Mouse (Mus musculus) midbrain, embryonic 16.5 days (tissue): ENCODE results near the gene Slc16a12. TPM values are rescaled to one million over a fixed set of nuclear protein-coding genes. Genes with fewer than 3 reads are reported as not detected.

Experiments used
- ATAC-seq: fragments of 200-750 bp; cut with Nextera tagmentation; 2 replicates; pipeline ENCODE4 v1.8.0; 2017; ENCODE audit warnings: moderate TSS enrichment
- H3K27ac ChIP-seq: fragments of 300-500 bp; sonication (generic); 2 replicates; pipeline ENCODE4 v1.5.1; 2014; ENCODE audit warnings: mild to moderate bottlenecking, low read length, mixed read lengths
- H3K27me3 ChIP-seq: fragments of 300-500 bp; sonication (generic); 2 replicates; pipeline ENCODE4 v1.6.1; 2014; ENCODE audit warnings: low read depth, low read length, mixed read lengths; ENCODE audit not compliant: control insufficient read depth, insufficient read depth
- H3K36me3 ChIP-seq: fragments of 300-500 bp; sonication (generic); 2 replicates; pipeline ENCODE4 v1.6.1; 2014; ENCODE audit warnings: mild to moderate bottlenecking, low read length, moderate library complexity, mixed read lengths; ENCODE audit not compliant: control insufficient read depth, insufficient read depth
- H3K4me1 ChIP-seq: fragments of 300-500 bp; sonication (generic); 2 replicates; pipeline ENCODE4 v1.6.1; 2014; ENCODE audit warnings: mild to moderate bottlenecking, low read length, mixed read lengths; ENCODE audit not compliant: control insufficient read depth, insufficient read depth
- H3K4me2 ChIP-seq: fragments of 300-500 bp; sonication (generic); 2 replicates; pipeline ENCODE4 v1.6.1; 2014; ENCODE audit warnings: mild to moderate bottlenecking, low read length, mixed read lengths
- H3K4me3 ChIP-seq: fragments of 300-500 bp; sonication (generic); 2 replicates; pipeline ENCODE4 v1.5.1; 2014; ENCODE audit warnings: low read depth, mild to moderate bottlenecking, low read length, moderate library complexity, mixed read lengths
- H3K9ac ChIP-seq: fragments of 300-500 bp; sonication (generic); 2 replicates; pipeline ENCODE4 v1.6.1; 2014; ENCODE audit warnings: low read depth, low read length, mixed read lengths
- H3K9me3 ChIP-seq: fragments of 300-500 bp; sonication (generic); replicated peaks from 2 replicates; pipeline ENCODE4 v1.6.1; 2014; ENCODE audit warnings: mild to moderate bottlenecking, low read length, mixed read lengths; ENCODE audit not compliant: control insufficient read depth, poor library complexity, severe bottlenecking
- WGBS: fragments of 180-500 bp; shearing (Covaris S2); extraction: QIAGEN DNeasy Blood & Tissue Kit; methylation state at CpG from one replicate; pipeline ENCODE4 v1.1.7; 2014; 5-methylcytosine and 5-hydroxymethylcytosine counted together
- polyA plus RNA-seq: library from polyadenylated mRNA; unstranded; fragments of >200 nt; fragmentation: Nextera tagmentation; extraction: Ambion mirVana; gene quantifications from 2 replicates; pipeline ENCODE4 v1.2.1, GENCODE M21; 2015

Gene Slc16a12
- polyA plus RNA-seq, 1 experiment from 2014 or later, result 3.0 TPM

GRCm38 (mm10) chr19:34720130-34720529 lies 27.0 kb downstream of the Slc16a12 start:
- Histone ChIP-seq H3K4me3 (no peak overlapping the region), H3K36me3 (no peaks in the 10 kb centered on the region), H3K4me1 (no peaks in the 10 kb centered on the region), H3K9me3 (no peaks in the 10 kb centered on the region), H3K4me2 (no peak overlapping the region), H3K27me3 (no peaks in the 10 kb centered on the region), H3K27ac (no peak overlapping the region), H3K9ac (no peak overlapping the region)
- no peak for ATAC-seq

GRCm38 (mm10) chr19:34718963-34719362 lies 28.1 kb downstream of the Slc16a12 start:
- Histone ChIP-seq H3K4me3 (no peak overlapping the region), H3K27ac (no peak overlapping the region), H3K4me2 (no peak overlapping the region), H3K9me3 (no peaks in the 10 kb centered on the region), H3K9ac (no peak overlapping the region), H3K4me1 (no peaks in the 10 kb centered on the region), H3K27me3 (no peaks in the 10 kb centered on the region), H3K36me3 (no peaks in the 10 kb centered on the region)
- WGBS, result 83% methylated on average over 5 of the region's 5 CpGs
- no peak for ATAC-seq

GRCm38 (mm10) chr19:34718478-34718877 lies 28.6 kb downstream of the Slc16a12 start:
- H3K9ac ChIP-seq, result no peak overlapping the region
- no peak overlapping the region for H3K4me2 ChIP-seq
- H3K27me3 ChIP-seq, result no peaks in the 10 kb centered on the region
- H3K4me3 ChIP-seq, result no peak overlapping the region
- H3K27ac ChIP-seq, result no peak overlapping the region
- no peak for ATAC-seq
- 61% methylated on average over 2 of the region's 2 CpGs for WGBS
- H3K36me3 ChIP-seq, result no peaks in the 10 kb centered on the region
- H3K9me3 ChIP-seq, result no peaks in the 10 kb centered on the region
- no peaks in the 10 kb centered on the region for H3K4me1 ChIP-seq

- no peak overlapping the region for H3K27ac ChIP-seq
- H3K9me3 ChIP-seq, result no peaks in the 10 kb centered on the region
- no peaks in the 10 kb centered on the region for H3K27me3 ChIP-seq
- H3K4me2 ChIP-seq, result no peak overlapping the region
- H3K9ac ChIP-seq, result no peak overlapping the region
- H3K4me1 ChIP-seq, result no peaks in the 10 kb centered on the region
- WGBS, result 82% methylated on average over 1 of the region's 1 CpGs
- H3K36me3 ChIP-seq, result no peaks in the 10 kb centered on the region
- H3K4me3 ChIP-seq, result no peak overlapping the region
- ATAC-seq, result no peak
Measured at GRCm38 (mm10) chr19:34715895-34716294, 31.2 kb downstream of the Slc16a12 start.

- ATAC-seq, result no peak
- H3K4me2 ChIP-seq, result no peak overlapping the region
- no peaks in the 10 kb centered on the region for H3K27me3 ChIP-seq
- H3K36me3 ChIP-seq, result no peaks in the 10 kb centered on the region
- no peak overlapping the region for H3K9ac ChIP-seq
- H3K4me1 ChIP-seq, result no peaks in the 10 kb centered on the region
- no peak overlapping the region for H3K27ac ChIP-seq
- 75% methylated on average over 5 of the region's 5 CpGs for WGBS
- H3K9me3 ChIP-seq, result no peaks in the 10 kb centered on the region
- no peak overlapping the region for H3K4me3 ChIP-seq
Measured at GRCm38 (mm10) chr19:34714250-34714666, 32.8 kb downstream of the Slc16a12 start.

GRCm38 (mm10) chr19:34712050-34712449 lies 35.0 kb downstream of the Slc16a12 start:
- no peak overlapping the region for H3K4me2 ChIP-seq
- no peak overlapping the region for H3K9ac ChIP-seq
- ATAC-seq, result no peak
- WGBS, result 74% methylated on average over 2 of the region's 2 CpGs
- no peaks in the 10 kb centered on the region for H3K36me3 ChIP-seq
- no peaks in the 10 kb centered on the region for H3K9me3 ChIP-seq
- no peak overlapping the region for H3K4me3 ChIP-seq
- no peak overlapping the region for H3K27ac ChIP-seq
- H3K4me1 ChIP-seq, result no peaks in the 10 kb centered on the region
- no peaks in the 10 kb centered on the region for H3K27me3 ChIP-seq

- H3K27me3 ChIP-seq, result no peaks in the 10 kb centered on the region
- no peaks in the 10 kb centered on the region for H3K4me1 ChIP-seq
- no peak overlapping the region for H3K4me3 ChIP-seq
- no peak overlapping the region for H3K4me2 ChIP-seq
- H3K27ac ChIP-seq, result no peak overlapping the region
- 92% methylated on average over 2 of the region's 2 CpGs for WGBS
- no peaks in the 10 kb centered on the region for H3K9me3 ChIP-seq
- no peak overlapping the region for H3K9ac ChIP-seq
- ATAC-seq, result no peak
- no peaks in the 10 kb centered on the region for H3K36me3 ChIP-seq
Measured at GRCm38 (mm10) chr19:34708221-34708620, 38.9 kb downstream of the Slc16a12 start.

- H3K27ac ChIP-seq, result no peak overlapping the region
- no peak for ATAC-seq
- no peaks in the 10 kb centered on the region for H3K9me3 ChIP-seq
- no peak overlapping the region for H3K9ac ChIP-seq
- no peak overlapping the region for H3K4me3 ChIP-seq
- no peak overlapping the region for H3K4me2 ChIP-seq
- no peaks in the 10 kb centered on the region for H3K36me3 ChIP-seq
- no peaks in the 10 kb centered on the region for H3K4me1 ChIP-seq
- 86% methylated on average over 2 of the region's 2 CpGs for WGBS
- H3K27me3 ChIP-seq, result no peaks in the 10 kb centered on the region
Measured at GRCm38 (mm10) chr19:34707571-34707970, 39.5 kb downstream of the Slc16a12 start.

GRCm38 (mm10) chr19:34706261-34706660 lies 40.8 kb downstream of the Slc16a12 start:
- no peaks in the 10 kb centered on the region for H3K4me1 ChIP-seq
- H3K4me2 ChIP-seq, result no peak overlapping the region
- H3K9me3 ChIP-seq, result no peaks in the 10 kb centered on the region
- 78% methylated on average over 6 of the region's 6 CpGs for WGBS
- H3K27me3 ChIP-seq, result no peaks in the 10 kb centered on the region
- H3K36me3 ChIP-seq, result no peaks in the 10 kb centered on the region
- no peak overlapping the region for H3K9ac ChIP-seq
- ATAC-seq, result no peak
- no peak overlapping the region for H3K27ac ChIP-seq
- no peak overlapping the region for H3K4me3 ChIP-seq

GRCm38 (mm10) chr19:34705141-34705540 lies 41.9 kb downstream of the Slc16a12 start:
- Histone ChIP-seq H3K4me1 (no peaks in the 10 kb centered on the region), H3K4me3 (no peak overlapping the region), H3K27me3 (no peaks in the 10 kb centered on the region), H3K4me2 (no peak overlapping the region), H3K9me3 (no peaks in the 10 kb centered on the region), H3K36me3 (no peaks in the 10 kb centered on the region), H3K27ac (no peak overlapping the region), H3K9ac (no peak overlapping the region)
- no peak for ATAC-seq
- WGBS, result 100% methylated on average over 1 of the region's 1 CpGs
